In genomic region chr11:103142441-103143182, GRCm38 (mm10) we compare ENCODE assay signal across 8 mouse cellular contexts. TPM values are rescaled to one million over a fixed set of nuclear protein-coding genes. Genes with fewer than 3 reads are reported as not detected.
A peak's percentile ranks its signal among the peaks of the same experiment; 100 is the strongest.
DNase-seq lines count a peak whose midpoint lies in the region; ATAC-seq lines count a peak whose summit lies in the region.

No protein-coding gene starts in this region.

- H3K4me3 ChIP-seq in heart, embryonic 11.5 days (ENCODE audit: low read depth, low read length): no peak overlapping the region
- no peak overlapping the region for H3K4me3 ChIP-seq in limb, embryonic 11.5 days (ENCODE audit: low read depth, low read length)
- H3K4me3 ChIP-seq in midbrain, embryonic 10.5 days: peak overlapping the region; percentile 20; the same call in 1 of the 2 replicates
- no peak overlapping the region for H3K4me3 ChIP-seq in stomach, embryonic 15.5 days (replicated peaks)

- H3K27me3 ChIP-seq in heart, embryonic 11.5 days (ENCODE audit: control insufficient read depth, insufficient read depth, low read length): no peaks in the 10 kb centered on the region
- no peaks in the 10 kb centered on the region for H3K27me3 ChIP-seq in limb, embryonic 11.5 days (ENCODE audit: control insufficient read depth, insufficient read depth, low read length)
- H3K27me3 ChIP-seq in midbrain, embryonic 10.5 days (ENCODE audit: low read depth, poor library complexity, severe bottlenecking): no peaks in the 10 kb centered on the region
- H3K27me3 ChIP-seq in stomach, embryonic 15.5 days (replicated peaks): no peaks in the 10 kb centered on the region

- peaks cover 36% of the 10 kb centered on the region for H3K4me1 ChIP-seq in heart, embryonic 11.5 days (ENCODE audit: control insufficient read depth, insufficient read depth, low read length)
- peaks cover 13% of the 10 kb centered on the region for H3K4me1 ChIP-seq in limb, embryonic 11.5 days (ENCODE audit: control insufficient read depth, insufficient read depth, low read length)
- peaks cover 42% of the 10 kb centered on the region for H3K4me1 ChIP-seq in midbrain, embryonic 10.5 days
- H3K4me1 ChIP-seq in stomach, embryonic 15.5 days: peaks cover 38% of the 10 kb centered on the region

- 29% methylated on average over 8 of the region's 8 CpGs for WGBS in heart, embryonic 11.5 days (ENCODE audit: insufficient replicate concordance)
- WGBS in limb, embryonic 11.5 days: 32% methylated on average over 8 of the region's 8 CpGs
- 41% methylated on average over 8 of the region's 8 CpGs for WGBS in midbrain, embryonic 10.5 days
- WGBS in stomach, embryonic 15.5 days: 29% methylated on average over 8 of the region's 8 CpGs

- H3K9me3 ChIP-seq in heart, embryonic 11.5 days (replicated peaks; ENCODE audit: control insufficient read depth, low read length): no peaks in the 10 kb centered on the region
- H3K9me3 ChIP-seq in limb, embryonic 11.5 days (ENCODE audit: control insufficient read depth, low read length): no peaks in the 10 kb centered on the region
- H3K9me3 ChIP-seq in midbrain, embryonic 10.5 days (replicated peaks): no peaks in the 10 kb centered on the region
- no peaks in the 10 kb centered on the region for H3K9me3 ChIP-seq in stomach, embryonic 15.5 days

- 0 out of 2 replicates have a peak, but pooled peaks cover 8% of the 10 kb centered on the region for H3K36me3 ChIP-seq in heart, embryonic 11.5 days (ENCODE audit: control insufficient read depth, insufficient read depth, low read length)
- peaks cover 6% of the 10 kb centered on the region; the same call in 1 of the 2 replicates for H3K36me3 ChIP-seq in limb, embryonic 11.5 days (ENCODE audit: control insufficient read depth, insufficient read depth, low read length)
- peaks cover 17% of the 10 kb centered on the region for H3K36me3 ChIP-seq in midbrain, embryonic 10.5 days
- H3K36me3 ChIP-seq in stomach, embryonic 15.5 days: peaks cover 6% of the 10 kb centered on the region; the same call in 1 of the 2 replicates

- H3K9ac ChIP-seq in heart, embryonic 11.5 days (ENCODE audit: low read depth, low read length): peak overlapping the region; percentile 56; the same call in 1 of the 2 replicates
- peak overlapping the region; percentile 23 for H3K9ac ChIP-seq in limb, embryonic 11.5 days (ENCODE audit: low read length)
- H3K9ac ChIP-seq in stomach, embryonic 15.5 days: no peak overlapping the region

- H3K4me2 ChIP-seq in heart, embryonic 11.5 days: peak overlapping the region; percentile 50
- H3K4me2 ChIP-seq in limb, embryonic 11.5 days (ENCODE audit: low read depth, severe bottlenecking): peak overlapping the region; percentile 35; the same call in 1 of the 2 replicates
- peak overlapping the region; percentile 38 for H3K4me2 ChIP-seq in stomach, embryonic 15.5 days

- DNase-seq in urinary bladder, adult 18-20 months (ENCODE audit: low spot score in 2 of 2): peak; percentile 12 to 41
- no peak for DNase-seq in urinary bladder, adult 2 months (ENCODE audit: low spot score)
- peak; percentile 48 for DNase-seq in embryo, embryonic 10.5 days (ENCODE audit: low spot score)
- DNase-seq in kidney, adult 9 months: peak; percentile 86
- peak; percentile 46 for DNase-seq in limb, embryonic 11.5 days (ENCODE audit: low spot score)
- DNase-seq in midbrain, embryonic 10.5 days (ENCODE audit: low spot score): no peak

- peak overlapping the region; percentile 82 for H3K27ac ChIP-seq in heart, embryonic 11.5 days (ENCODE audit: low read depth, low read length)
- peak overlapping the region; percentile 56; the same call in 1 of the 2 replicates for H3K27ac ChIP-seq in limb, embryonic 11.5 days (replicated peaks; ENCODE audit: low read depth, low read length)
- H3K27ac ChIP-seq in midbrain, embryonic 10.5 days (replicated peaks): peak overlapping the region; percentile 65
- peak overlapping the region; percentile 91 for H3K27ac ChIP-seq in stomach, embryonic 15.5 days

- peak; percentile 56 for ATAC-seq in heart, embryonic 11.5 days (replicated peaks; ENCODE audit: insufficient number of reproducible peaks, low FRiP score, low TSS enrichment)
- peak; percentile 68 for ATAC-seq in limb, embryonic 11.5 days (ENCODE audit: insufficient number of reproducible peaks, low FRiP score, low TSS enrichment, low read depth)
- ATAC-seq in stomach, embryonic 15.5 days (ENCODE audit: insufficient read depth, low FRiP score, low read depth): peak; percentile 43; the same call in 1 of the 2 replicates

RNA-seq across cellular contexts. Expression of gene Hexim2, which starts 10.4 kb away (rescaled TPM):
- 4.1 and 4.5 TPM in 2 replicates for polyA plus RNA-seq in urinary bladder, adult 2 months (2012; rRNA removed)
- polyA plus RNA-seq in heart, embryonic 11.5 days (2014; fragmentation: Nextera tagmentation; extraction: Ambion mirVana): 3.5 and 5.6 TPM in 2 replicates
- 8.3 and 9.5 TPM in 2 replicates for polyA plus RNA-seq in limb, embryonic 11.5 days (2014; fragmentation: Nextera tagmentation; extraction: Ambion mirVana)
- polyA plus RNA-seq in midbrain, embryonic 10.5 days (2016; fragmentation: Nextera tagmentation; extraction: Ambion mirVana): 7.8 and 8.2 TPM in 2 replicates
- 6.8 and 8.7 TPM in 2 replicates for polyA plus RNA-seq in stomach, embryonic 15.5 days (2015; fragmentation: Nextera tagmentation; extraction: Ambion mirVana)

RNA-seq across cellular contexts. Expression of gene Hexim1, which starts 26.6 kb away (rescaled TPM):
- 28.4 and 29.3 TPM in 2 replicates for polyA plus RNA-seq in urinary bladder, adult 2 months (2012; rRNA removed)
- polyA plus RNA-seq in heart, embryonic 11.5 days (2014; fragmentation: Nextera tagmentation; extraction: Ambion mirVana): 4.2 and 4.4 TPM in 2 replicates
- 5.2 and 5.6 TPM in 2 replicates for polyA plus RNA-seq in limb, embryonic 11.5 days (2014; fragmentation: Nextera tagmentation; extraction: Ambion mirVana)
- polyA plus RNA-seq in midbrain, embryonic 10.5 days (2016; fragmentation: Nextera tagmentation; extraction: Ambion mirVana): 2.3 and 2.7 TPM in 2 replicates
- polyA plus RNA-seq in stomach, embryonic 15.5 days (2015; fragmentation: Nextera tagmentation; extraction: Ambion mirVana): 5.1 and 5.4 TPM in 2 replicates

RNA-seq across cellular contexts. Expression of gene Fmnl1, which starts 28.3 kb away (rescaled TPM):
- polyA plus RNA-seq in urinary bladder, adult 2 months (2012; rRNA removed): 6.4 and 6.6 TPM in 2 replicates
- polyA plus RNA-seq in heart, embryonic 11.5 days (2014; fragmentation: Nextera tagmentation; extraction: Ambion mirVana): 0.79 and 1.1 TPM in 2 replicates
- polyA plus RNA-seq in limb, embryonic 11.5 days (2014; fragmentation: Nextera tagmentation; extraction: Ambion mirVana): 0.20 and 0.69 TPM in 2 replicates
- polyA plus RNA-seq in midbrain, embryonic 10.5 days (2016; fragmentation: Nextera tagmentation; extraction: Ambion mirVana): 1.1 and 1.2 TPM in 2 replicates
- polyA plus RNA-seq in stomach, embryonic 15.5 days (2015; fragmentation: Nextera tagmentation; extraction: Ambion mirVana): 3.8 and 4.0 TPM in 2 replicates

RNA-seq across cellular contexts. Expression of gene Acbd4, which starts 41.1 kb away (rescaled TPM):
- 59.4 and 76.0 TPM in 2 replicates for polyA plus RNA-seq in urinary bladder, adult 2 months (2012; rRNA removed)
- polyA plus RNA-seq in heart, embryonic 11.5 days (2014; fragmentation: Nextera tagmentation; extraction: Ambion mirVana): 11.2 and 11.8 TPM in 2 replicates
- 4.8 and 5.2 TPM in 2 replicates for polyA plus RNA-seq in limb, embryonic 11.5 days (2014; fragmentation: Nextera tagmentation; extraction: Ambion mirVana)
- 10.7 and 12.5 TPM in 2 replicates for polyA plus RNA-seq in midbrain, embryonic 10.5 days (2016; fragmentation: Nextera tagmentation; extraction: Ambion mirVana)
- 19.2 and 23.7 TPM in 2 replicates for polyA plus RNA-seq in stomach, embryonic 15.5 days (2015; fragmentation: Nextera tagmentation; extraction: Ambion mirVana)

RNA-seq across cellular contexts. Expression of gene Plcd3, which starts 41.2 kb away (rescaled TPM):
- 30.9 and 36.8 TPM in 2 replicates for polyA plus RNA-seq in urinary bladder, adult 2 months (2012; rRNA removed)
- polyA plus RNA-seq in heart, embryonic 11.5 days (2014; fragmentation: Nextera tagmentation; extraction: Ambion mirVana): 3.0 and 3.5 TPM in 2 replicates
- 1.2 and 1.8 TPM in 2 replicates for polyA plus RNA-seq in limb, embryonic 11.5 days (2014; fragmentation: Nextera tagmentation; extraction: Ambion mirVana)
- polyA plus RNA-seq in midbrain, embryonic 10.5 days (2016; fragmentation: Nextera tagmentation; extraction: Ambion mirVana): 1.4 TPM in 2 replicates
- polyA plus RNA-seq in stomach, embryonic 15.5 days (2015; fragmentation: Nextera tagmentation; extraction: Ambion mirVana): 3.5 and 3.6 TPM in 2 replicates

Comparison
In these comparisons a context has a peak if more than half of its experiments do, and no peak if none do; other contexts are left out.
1. DNase-seq: peak in urinary bladder, adult 18-20 months (2 of 2), embryo, embryonic 10.5 days (single experiment), kidney, adult 9 months (single experiment) and limb, embryonic 11.5 days (single experiment); none in urinary bladder, adult 2 months (single experiment) and midbrain, embryonic 10.5 days (single experiment).
2. Peak in every context shown above with its lines, with median percentiles within 50 percentile points of each other: ATAC-seq, H3K27ac ChIP-seq and H3K4me2 ChIP-seq.